Mouse (Mus musculus) thymus, adult 2 months (tissue): Measurements from ENCODE around the gene Mrln.

Source experiments
- CTCF ChIP-seq: fragments of 200-500 bp; IDR thresholded peaks from 2 replicates; pipeline ENCODE4 v1.5.1; 2012; ENCODE audit warnings: mild to moderate bottlenecking, control low read depth, low read length, moderate library complexity, borderline replicate concordance; ENCODE audit not compliant: control insufficient read depth, poor library complexity, insufficient read depth; ENCODE audit errors: extremely low read depth
- POLR2A ChIP-seq: fragments of 200-500 bp; IDR thresholded peaks from 2 replicates; pipeline ENCODE4 v1.6.1; 2012; ENCODE audit warnings: mild to moderate bottlenecking, low read length, control low read depth, moderate library complexity; ENCODE audit not compliant: control insufficient read depth, poor library complexity, insufficient read depth; ENCODE audit errors: extremely low read depth

DNA sequence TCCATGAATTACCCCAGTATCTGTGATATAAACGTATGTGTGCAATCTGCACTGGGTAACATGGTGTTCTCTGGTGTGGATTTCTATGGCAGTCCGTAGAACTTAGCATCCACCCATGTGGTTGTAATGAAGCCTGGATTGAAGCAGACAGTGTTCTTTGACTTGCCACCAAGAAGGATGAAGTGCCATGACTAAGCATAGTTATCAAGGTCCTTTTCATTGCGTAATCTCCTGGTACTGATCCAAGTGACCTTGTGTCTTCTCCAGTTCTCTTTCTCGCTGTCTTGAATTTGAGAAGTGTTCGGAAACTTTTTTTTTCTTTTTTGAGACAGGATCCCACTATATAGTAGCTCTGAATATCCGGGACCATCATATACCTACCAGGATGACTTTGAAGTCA is 20.1 kb downstream of the Mrln start:
- no peak for TF ChIP-seq POLR2A
- TF ChIP-seq CTCF: no peak
